Mouse (Mus musculus) 416B (cell line): Measurements from ENCODE around the gene Fdps.

Experiments
- DNase-seq: peaks from one replicate; pipeline ENCODE4 v3.0.0; 2011; ENCODE audit warnings: low read depth

Gene Fdps

GRCm38 (mm10) chr3:89101812-89102494 is at the start of gene Fdps:
TSS of gene Fdps (minus strand) at chr3:89101959.
- peak; percentile 100 for DNase-seq

GRCm38 (mm10) chr3:89148567-89148966 is 46.8 kb upstream of the Fdps start:
- no peak for DNase-seq

- no peak for DNase-seq
These were observed 46.2 kb upstream of the Fdps start for GRCm38 (mm10) chr3:89147979-89148311.

- no peak for DNase-seq
These were observed 45.6 kb upstream of the Fdps start for GRCm38 (mm10) chr3:89147101-89147978.

GRCm38 (mm10) chr3:89145566-89145965 is 43.8 kb upstream of the Fdps start:
- DNase-seq = no peak

- DNase-seq = no peak
These were observed 43.1 kb upstream of the Fdps start for GRCm38 (mm10) chr3:89144821-89145220.

- no peak for DNase-seq
These were observed 34.6 kb upstream of the Fdps start for GRCm38 (mm10) chr3:89136365-89136764.

- DNase-seq = no peak
These were observed 34.2 kb upstream of the Fdps start, which contains the start of gene Pklr for GRCm38 (mm10) chr3:89135958-89136357. TSS of gene Pklr (plus strand) at chr3:89136142.

- no peak for DNase-seq
These were observed 32.0 kb upstream of the Fdps start for GRCm38 (mm10) chr3:89133752-89134151.

- DNase-seq = no peak
These were observed 31.3 kb upstream of the Fdps start for GRCm38 (mm10) chr3:89133063-89133450.

GRCm38 (mm10) chr3:89132285-89133062 is 30.7 kb upstream of the Fdps start:
- no peak for DNase-seq

- no peak for DNase-seq
These were observed 30.1 kb upstream of the Fdps start for GRCm38 (mm10) chr3:89131816-89132215.

GRCm38 (mm10) chr3:89129908-89130307 is 28.1 kb upstream of the Fdps start:
- no peak for DNase-seq

GRCm38 (mm10) chr3:89125981-89126380 is 24.2 kb upstream of the Fdps start:
- DNase-seq = no peak

GRCm38 (mm10) chr3:89124241-89124640 is 22.5 kb upstream of the Fdps start:
- DNase-seq = peak; percentile 22

- no peak for DNase-seq
These were observed 21.6 kb upstream of the Fdps start for GRCm38 (mm10) chr3:89123313-89123712.

GRCm38 (mm10) chr3:89115522-89115921 is 13.8 kb upstream of the Fdps start:
- DNase-seq = peak; percentile 69

GRCm38 (mm10) chr3:89113058-89113457 is 11.3 kb upstream of the Fdps start:
- no peak for DNase-seq

- no peak for DNase-seq
These were observed 6.4 kb upstream of the Fdps start for GRCm38 (mm10) chr3:89108146-89108545.

- DNase-seq = no peak
These were observed 5.8 kb upstream of the Fdps start for GRCm38 (mm10) chr3:89107545-89107944.

- peak; percentile 47 for DNase-seq
These were observed 5.1 kb upstream of the Fdps start for GRCm38 (mm10) chr3:89106881-89107280.

- DNase-seq = peak; percentile 66
These were observed 1.5 kb upstream of the Fdps start for GRCm38 (mm10) chr3:89103291-89103595.
